Mouse (Mus musculus): ENCODE data around the gene Gpr107.

DNA sequence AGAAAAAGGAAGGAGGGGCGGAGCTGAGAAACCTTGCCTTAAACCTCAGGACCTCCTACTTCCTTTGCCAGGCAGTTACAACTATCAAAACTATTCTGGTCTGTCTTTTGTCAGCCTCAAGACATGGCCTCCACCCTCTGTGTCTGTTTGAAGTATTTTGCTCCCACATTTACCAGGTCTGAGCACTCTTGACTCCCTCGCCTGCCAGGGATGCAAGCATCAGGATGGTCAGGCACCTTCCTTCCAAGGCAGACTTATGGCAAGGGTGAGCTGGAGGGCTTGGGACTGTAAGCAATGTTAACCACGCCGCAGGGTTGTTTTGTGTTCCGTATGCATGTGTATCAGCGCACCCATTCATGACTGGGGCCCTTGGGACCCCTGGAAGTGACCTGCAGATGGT, 8.8 kb upstream of the Gpr107 start:
- TF ChIP-seq POLR2A (IDR thresholded peaks at IDR 0.05; ENCODE audit: extremely low read depth, insufficient read depth, low read length) (no peak), CTCF (IDR thresholded peaks at IDR 0.05; ENCODE audit: low read depth, low read length) (no peak)

Measured in liver, adult 2 months (tissue).